8 mouse cellular contexts compared by ENCODE assay signal in genomic region chrX:109014166-109014565, GRCm38 (mm10). TPM values are rescaled to one million over a fixed set of nuclear protein-coding genes. Genes with fewer than 3 reads are reported as not detected.
DNase-seq lines count a peak whose midpoint lies in the region; ATAC-seq lines count a peak whose summit lies in the region.

No protein-coding gene starts in this region.

- no peak for ATAC-seq in heart, embryonic 12.5 days (ENCODE audit: insufficient number of reproducible peaks, low FRiP score)
- no peak for ATAC-seq in hindbrain, embryonic 14.5 days (ENCODE audit: low FRiP score)
- no peak for ATAC-seq in midbrain, embryonic 14.5 days (ENCODE audit: low FRiP score, low TSS enrichment)
- ATAC-seq in activated CD4-positive, CD25-positive, alpha-beta regulatory T cell, adult 4 months = no peak

- DNase-seq in heart, postnatal 25 days (ENCODE audit: low spot score) = no peak
- peak; percentile 8 for DNase-seq in ES-CJ7 (ENCODE audit: low read depth, low spot score)
- DNase-seq in hindbrain, embryonic 14.5 days (ENCODE audit: low spot score) = no peak
- DNase-seq in midbrain, embryonic 14.5 days = peak; percentile 4
- no peak for DNase-seq in lung, postnatal 4 days
- DNase-seq in testis, postnatal 10 days (ENCODE audit: low spot score) = no peak

- WGBS in heart, embryonic 12.5 days = 26% methylated on average over 4 of the region's 4 CpGs
- WGBS in hindbrain, embryonic 14.5 days = 30% methylated on average over 4 of the region's 4 CpGs
- WGBS in midbrain, embryonic 14.5 days = 32% methylated on average over 4 of the region's 4 CpGs

- H3K36me3 ChIP-seq in heart, embryonic 12.5 days = no peaks in the 10 kb centered on the region
- no peaks in the 10 kb centered on the region for H3K36me3 ChIP-seq in hindbrain, embryonic 14.5 days (replicated peaks; ENCODE audit: control insufficient read depth, insufficient read depth)
- no peaks in the 10 kb centered on the region for H3K36me3 ChIP-seq in midbrain, embryonic 14.5 days (ENCODE audit: control insufficient read depth, insufficient read depth, low read length)

- H3K4me3 ChIP-seq in heart, embryonic 12.5 days = peak overlapping the region; percentile 58
- peak overlapping the region; percentile 48; the same call in 1 of the 2 replicates for H3K4me3 ChIP-seq in hindbrain, embryonic 14.5 days (replicated peaks; ENCODE audit: low read length)
- H3K4me3 ChIP-seq in midbrain, embryonic 14.5 days (replicated peaks; ENCODE audit: low read depth, low read length) = peak overlapping the region; percentile 43; the same call in 1 of the 2 replicates

- no peak overlapping the region for H3K9ac ChIP-seq in heart, embryonic 12.5 days
- H3K9ac ChIP-seq in hindbrain, embryonic 14.5 days = no peak overlapping the region
- no peak overlapping the region for H3K9ac ChIP-seq in midbrain, embryonic 14.5 days (replicated peaks; ENCODE audit: low read length)

- peak overlapping the region; percentile 62 for H3K4me2 ChIP-seq in heart, embryonic 12.5 days
- peak overlapping the region; percentile 62 for H3K4me2 ChIP-seq in hindbrain, embryonic 14.5 days (replicated peaks)
- H3K4me2 ChIP-seq in midbrain, embryonic 14.5 days (ENCODE audit: low read length) = peak overlapping the region; percentile 57

- no peak overlapping the region for H3K27ac ChIP-seq in heart, embryonic 12.5 days (ENCODE audit: poor library complexity, severe bottlenecking)
- H3K27ac ChIP-seq in hindbrain, embryonic 14.5 days = no peak overlapping the region
- H3K27ac ChIP-seq in midbrain, embryonic 14.5 days (replicated peaks; ENCODE audit: low read depth, low read length) = no peak overlapping the region

- no peaks in the 10 kb centered on the region for H3K4me1 ChIP-seq in heart, embryonic 12.5 days (replicated peaks)
- no peaks in the 10 kb centered on the region for H3K4me1 ChIP-seq in hindbrain, embryonic 14.5 days (replicated peaks; ENCODE audit: control insufficient read depth, insufficient read depth, low read length)
- no peaks in the 10 kb centered on the region for H3K4me1 ChIP-seq in midbrain, embryonic 14.5 days (ENCODE audit: control insufficient read depth, insufficient read depth, low read length)

- H3K9me3 ChIP-seq in heart, embryonic 12.5 days (replicated peaks) = no peaks in the 10 kb centered on the region
- H3K9me3 ChIP-seq in hindbrain, embryonic 14.5 days (ENCODE audit: control insufficient read depth, low read length) = no peaks in the 10 kb centered on the region
- no peaks in the 10 kb centered on the region for H3K9me3 ChIP-seq in midbrain, embryonic 14.5 days (ENCODE audit: control insufficient read depth, low read length)

- intact Hi-C loops in heart, postnatal 25 days (cut with DNase I) = loop anchor here (5.0 kb wide), 3 partner anchors 83 to 223 kb away; partner anchors contain the start of genes Brwd3 and Sh3bgrl

- no peaks in the 10 kb centered on the region for H3K27me3 ChIP-seq in heart, embryonic 12.5 days (replicated peaks)
- H3K27me3 ChIP-seq in hindbrain, embryonic 14.5 days (ENCODE audit: control insufficient read depth, insufficient read depth, low read length) = no peaks in the 10 kb centered on the region
- no peaks in the 10 kb centered on the region for H3K27me3 ChIP-seq in midbrain, embryonic 14.5 days (ENCODE audit: control insufficient read depth, insufficient read depth, low read length)

RNA-seq across cellular contexts. Expression of gene Hmgn5, which starts 1.0 kb away (rescaled TPM):
- polyA plus RNA-seq in heart, embryonic 12.5 days (2016; fragmentation: Nextera tagmentation; extraction: Ambion mirVana) = 22.3 and 22.4 TPM in 2 replicates
- total RNA-seq in heart, postnatal 25 days (2021) = 1 to 10 TPM; 8.2 to 9.3 TPM
- 7.2 and 9.1 TPM in 2 replicates for polyA plus RNA-seq in hindbrain, embryonic 14.5 days (2014; fragmentation: Nextera tagmentation; extraction: Ambion mirVana)
- polyA plus RNA-seq in midbrain, embryonic 14.5 days (2014; fragmentation: Nextera tagmentation; extraction: Ambion mirVana) = 12.6 and 13.0 TPM in 2 replicates
- 10 to 100 TPM; 30.4 to 31.7 TPM for polyA plus RNA-seq in activated CD4-positive, CD25-positive, alpha-beta regulatory T cell, adult 4 months (2017; shearing (Covaris generic))

Comparison
In these comparisons a context has a peak if more than half of its experiments do, and no peak if none do; other contexts are left out.
1. DNase-seq: peak in ES-CJ7 (single experiment) and midbrain, embryonic 14.5 days (single experiment); none in heart, postnatal 25 days (single experiment), hindbrain, embryonic 14.5 days (single experiment), lung, postnatal 4 days (0 of 2) and testis, postnatal 10 days (single experiment).
2. Peak in every context shown above with its lines, with median percentiles within 50 percentile points of each other: H3K4me2 ChIP-seq and H3K4me3 ChIP-seq.